Mouse (Mus musculus) spleen, postnatal 10 days (tissue): ENCODE measurements around the gene Gm19684.
"Not testable (repeated sequence)": the region's sequence is repeated elsewhere in the genome, so short reads cannot be mapped to it uniquely, and the experiment has no call there.

Experiments used
- DNase-seq, 2 experiments: peaks; one replicate each; pipeline ENCODE4 v3.0.0; 2021 to 2022; ENCODE audit warnings: low spot score in 2 of 2

The Gm19684 gene

DNA sequence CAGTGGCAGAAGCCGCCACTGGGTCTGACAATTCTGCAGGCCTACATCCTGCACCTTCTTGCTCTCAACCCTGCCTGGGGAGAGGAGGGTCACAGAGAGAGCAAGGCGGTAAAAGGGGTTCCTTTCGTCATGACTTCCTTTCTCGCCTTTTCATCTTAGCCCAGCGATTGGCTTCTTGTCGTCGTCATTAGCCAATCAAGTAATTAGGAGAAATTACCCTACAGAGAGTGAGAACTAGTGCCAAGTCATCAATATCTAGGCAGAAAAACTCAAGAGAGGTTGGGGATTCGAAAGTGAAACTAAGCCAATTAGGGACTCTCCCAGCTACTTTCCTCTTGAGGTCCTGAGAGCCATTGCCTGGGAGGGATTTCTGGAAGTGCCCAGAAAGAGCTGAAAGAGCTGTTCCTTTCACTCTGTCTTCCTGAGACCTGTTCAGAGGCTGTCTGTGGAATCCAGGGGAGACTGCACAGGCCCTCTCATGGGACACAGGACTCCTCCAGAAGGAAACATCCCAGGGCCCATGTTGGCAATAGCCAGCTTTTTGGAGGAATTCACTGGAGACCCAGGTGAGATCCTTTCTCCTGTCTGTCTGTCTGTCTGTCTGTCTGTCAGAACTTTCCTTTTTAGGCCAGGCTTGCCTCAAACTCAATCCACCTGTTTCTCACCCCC is at the start of gene Gm19684:
Gm19684 (plus strand) TSS at position 327 of the 669 bp plus-strand sequence.
- DNase-seq = peak; percentile 32 to 59

DNA sequence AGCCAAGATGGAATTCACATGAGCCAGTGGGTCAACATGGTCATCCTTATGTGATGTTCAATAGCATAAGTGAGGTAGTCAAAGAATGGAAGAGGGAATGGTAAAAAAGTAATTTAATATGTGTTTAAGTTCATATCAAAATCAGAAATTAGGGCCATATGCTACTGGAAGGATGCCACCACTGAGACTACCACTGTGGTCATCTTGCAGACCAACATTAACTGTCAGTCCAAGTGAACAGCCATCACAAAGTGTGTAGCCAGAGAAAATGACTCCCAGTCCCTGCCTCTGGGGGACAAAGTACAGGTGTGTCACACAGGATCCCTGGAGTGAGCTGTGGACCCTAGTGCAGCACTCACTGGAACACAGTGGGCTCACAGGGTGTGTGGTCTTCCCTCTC is 39.6 kb upstream of the Gm19684 start:
- not testable (repeated sequence) for DNase-seq

DNA sequence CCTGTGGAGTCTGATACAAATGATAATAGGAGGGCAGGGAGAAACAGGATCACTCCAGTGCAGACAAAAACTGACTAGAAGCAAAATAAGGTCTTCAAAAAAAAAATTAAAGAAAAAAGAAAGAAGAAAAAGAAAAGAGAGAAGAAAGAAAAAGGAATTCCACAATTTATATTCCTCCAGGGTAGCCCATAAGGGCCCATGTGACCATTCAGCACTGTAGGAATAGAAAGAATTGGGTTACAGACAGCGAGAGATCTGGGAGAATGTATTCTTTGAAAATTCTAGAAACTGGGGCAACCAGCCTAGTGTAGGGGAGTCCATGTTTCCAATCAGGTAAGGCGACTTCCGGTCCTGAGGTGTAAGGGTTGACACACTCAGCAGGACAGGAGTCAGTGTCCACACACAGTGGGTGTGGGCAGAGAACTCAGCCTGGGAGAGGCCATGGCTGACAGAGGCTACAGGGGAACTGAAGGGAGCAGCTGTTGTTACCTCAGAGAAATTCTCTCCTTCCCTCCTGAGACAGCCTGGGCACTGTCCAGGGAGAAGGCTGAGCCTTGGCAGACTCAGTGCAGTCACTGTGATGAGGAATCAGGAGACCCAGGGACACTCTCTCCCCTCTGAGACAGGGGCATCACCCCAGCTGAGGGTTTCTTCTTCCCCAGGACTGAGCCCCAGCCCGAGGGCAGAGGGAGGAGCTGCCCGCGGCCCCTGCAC is 38.8 kb upstream of the Gm19684 start:
- DNase-seq = not testable (repeated sequence)

DNA sequence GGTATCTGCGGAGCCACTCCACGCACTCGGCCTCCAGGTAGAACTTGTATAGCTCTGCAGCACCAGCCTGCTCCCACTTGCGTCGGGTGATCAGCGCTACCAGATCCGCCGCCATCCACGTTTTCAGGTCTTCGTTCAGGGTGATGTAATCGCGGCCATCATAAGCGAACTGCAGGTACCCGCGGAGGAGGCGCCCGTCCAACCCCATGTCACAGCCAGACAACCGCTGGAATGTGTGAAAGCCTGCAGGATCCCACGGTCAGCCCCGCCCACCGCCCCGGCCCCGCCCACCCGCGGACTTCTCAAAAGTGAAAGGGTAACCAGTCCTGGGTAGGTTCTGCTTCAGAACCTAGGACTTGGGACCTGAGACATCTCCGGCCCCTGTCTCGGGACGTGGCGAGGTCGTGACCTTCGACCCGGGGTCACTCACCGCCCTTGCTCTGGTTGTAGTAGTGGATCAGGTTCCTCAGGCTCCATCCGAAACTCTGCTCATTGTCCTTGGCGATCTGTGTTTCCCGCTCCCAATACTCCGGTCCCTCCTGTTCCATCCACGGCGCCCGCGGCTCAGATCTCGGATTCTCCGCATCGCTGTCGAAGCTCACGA is 38.1 kb upstream of the Gm19684 start:
- peak in 1 of 2 experiments; percentile 23 for DNase-seq

DNA sequence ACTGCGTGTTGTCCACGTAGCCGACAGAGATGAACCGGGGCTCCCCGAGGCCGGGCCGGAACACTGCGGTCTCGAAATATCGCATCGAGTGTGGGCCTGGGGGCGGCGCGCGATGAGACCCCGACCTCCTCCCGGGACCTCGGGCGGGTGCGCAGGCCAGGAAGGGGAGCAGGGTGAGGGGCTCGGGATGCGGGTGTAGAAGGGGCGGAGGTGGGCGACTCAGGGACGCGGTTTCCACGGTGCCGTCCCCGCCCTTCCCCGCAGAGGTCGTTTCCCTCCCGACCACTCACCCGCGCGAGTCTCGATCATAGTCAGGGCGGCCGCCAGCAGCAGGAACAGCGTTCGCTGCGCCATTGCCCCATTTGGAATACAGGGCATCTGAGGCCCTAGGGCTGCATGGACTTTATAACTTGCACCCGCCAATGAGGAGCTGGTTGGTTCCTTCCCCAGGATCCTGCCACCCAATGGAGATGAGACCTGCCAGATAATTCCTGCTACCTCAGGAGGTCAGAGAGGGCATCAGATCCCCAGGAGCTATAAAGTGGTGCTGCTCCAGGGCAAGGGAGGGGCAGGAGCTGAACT is 37.5 kb upstream of the Gm19684 start:
- DNase-seq = peak in 1 of 2 experiments; percentile 34

DNA sequence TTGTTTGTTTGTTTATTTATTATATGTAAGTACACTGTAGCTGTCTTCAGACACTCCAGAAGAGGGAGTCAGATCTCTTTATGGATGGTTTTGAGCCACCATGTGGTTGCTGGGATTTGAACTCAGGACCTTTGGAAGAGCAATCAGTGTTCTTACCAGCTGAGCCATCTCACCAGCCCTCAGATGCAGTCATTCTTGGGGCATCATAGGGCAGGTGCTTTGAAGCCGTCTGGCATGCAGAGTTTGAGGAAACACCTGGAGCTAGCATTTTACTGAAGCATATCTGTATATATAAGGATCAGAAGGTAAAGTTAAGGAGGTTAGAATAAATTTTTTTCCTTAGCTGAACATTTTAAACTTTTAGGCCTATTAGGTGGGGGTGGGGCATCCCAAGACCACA is 35.5 kb upstream of the Gm19684 start:
- DNase-seq = not testable (repeated sequence)

DNA sequence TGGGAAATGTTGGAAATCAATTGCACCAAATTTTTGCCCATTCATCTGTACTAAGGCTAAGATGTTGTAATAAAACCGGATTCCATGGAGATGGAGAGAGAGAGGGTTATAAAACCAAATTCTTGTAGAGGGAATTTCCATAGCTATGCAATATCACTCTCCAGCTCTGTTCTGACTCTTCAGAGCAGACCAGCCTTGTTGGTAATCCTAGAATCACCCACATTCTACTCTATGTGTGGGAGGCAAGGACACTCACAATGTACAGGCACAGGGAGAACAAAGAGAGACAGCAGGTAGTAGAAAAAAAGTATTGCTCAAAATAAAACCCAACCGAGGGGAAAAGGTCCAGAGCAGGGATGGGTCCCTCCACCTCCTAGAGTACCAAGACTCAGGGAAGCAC is 29.5 kb upstream of the Gm19684 start:
- DNase-seq = not testable (repeated sequence)

DNA sequence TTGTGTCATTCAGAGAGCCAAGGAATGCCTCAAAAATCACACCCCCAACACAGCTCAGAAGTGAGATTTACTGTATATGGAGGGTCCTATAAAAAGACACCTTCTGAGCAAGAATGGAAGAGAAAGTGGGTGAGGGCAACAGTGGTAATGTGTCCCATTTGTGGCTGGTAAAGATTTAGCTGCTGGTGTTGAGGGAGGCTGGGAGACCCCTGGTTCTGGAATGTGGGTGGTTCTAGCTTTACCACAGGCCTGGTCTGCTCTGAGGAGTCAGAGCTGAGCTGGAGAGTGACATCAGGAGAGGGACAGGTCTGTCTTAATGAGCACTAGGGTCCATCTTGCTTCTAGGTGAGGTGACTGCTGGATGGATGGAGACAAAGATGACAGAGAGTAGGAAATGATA is 29.0 kb upstream of the Gm19684 start:
- not testable (repeated sequence) for DNase-seq

DNA sequence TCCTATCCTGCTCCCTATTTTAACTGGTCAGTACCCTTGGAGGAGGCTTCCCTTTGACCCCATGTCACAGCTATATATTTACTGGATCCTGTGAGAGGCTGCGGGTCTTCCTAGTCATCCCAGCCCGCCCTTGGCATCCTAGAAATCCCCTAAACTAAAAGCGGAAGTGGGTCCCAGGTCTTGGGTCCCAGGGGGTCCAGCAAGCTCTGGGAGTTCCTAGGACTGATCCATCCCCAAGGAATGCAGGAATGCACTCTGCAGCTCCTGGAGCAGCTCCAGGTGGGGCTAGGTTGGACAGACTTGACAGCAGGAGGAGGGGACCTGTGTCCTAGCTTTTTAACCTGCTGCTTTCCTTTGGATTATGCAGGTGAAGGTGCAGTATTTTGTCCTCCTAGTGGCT is 27.5 kb upstream of the Gm19684 start:
- no peak for DNase-seq

DNA sequence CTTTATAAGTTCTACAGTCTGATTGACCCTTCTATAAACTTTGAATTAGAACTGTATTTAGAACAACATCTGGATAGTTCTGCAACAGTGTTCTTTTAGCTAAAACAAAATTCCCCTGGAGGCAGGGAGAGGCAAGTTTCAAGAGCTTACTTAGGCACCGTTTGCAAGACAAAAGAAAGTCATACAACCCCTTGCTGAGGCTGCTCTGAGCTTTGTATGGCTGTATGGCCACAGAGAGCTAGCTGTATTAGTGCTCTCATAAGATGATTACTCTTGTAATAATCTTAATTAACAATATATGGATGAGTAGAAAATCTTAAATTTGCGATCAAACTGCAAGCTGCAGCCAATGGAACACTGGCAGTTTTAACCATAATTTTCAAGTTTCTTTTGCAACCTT is 21.9 kb upstream of the Gm19684 start:
- DNase-seq = not testable (repeated sequence)

DNA sequence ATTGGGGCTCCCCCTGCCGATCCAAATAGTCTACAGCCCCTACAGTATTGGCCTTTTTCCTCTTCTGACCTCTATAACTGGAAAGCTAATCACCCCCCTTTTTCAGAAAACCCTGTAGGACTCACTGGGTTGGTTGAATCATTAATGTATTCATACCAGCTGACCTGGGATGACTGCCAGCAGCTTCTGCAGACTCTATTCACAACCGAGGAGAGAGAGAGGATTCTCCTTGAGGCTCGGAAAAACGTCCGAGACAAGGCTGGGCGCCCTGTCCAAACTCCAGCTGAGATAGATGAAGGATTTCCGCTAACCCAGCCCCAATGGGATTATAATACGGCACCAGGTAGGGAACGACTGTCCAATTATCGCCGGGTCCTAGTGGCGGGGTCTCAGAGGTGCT is 19.4 kb upstream of the Gm19684 start:
- not testable (repeated sequence) for DNase-seq

DNA sequence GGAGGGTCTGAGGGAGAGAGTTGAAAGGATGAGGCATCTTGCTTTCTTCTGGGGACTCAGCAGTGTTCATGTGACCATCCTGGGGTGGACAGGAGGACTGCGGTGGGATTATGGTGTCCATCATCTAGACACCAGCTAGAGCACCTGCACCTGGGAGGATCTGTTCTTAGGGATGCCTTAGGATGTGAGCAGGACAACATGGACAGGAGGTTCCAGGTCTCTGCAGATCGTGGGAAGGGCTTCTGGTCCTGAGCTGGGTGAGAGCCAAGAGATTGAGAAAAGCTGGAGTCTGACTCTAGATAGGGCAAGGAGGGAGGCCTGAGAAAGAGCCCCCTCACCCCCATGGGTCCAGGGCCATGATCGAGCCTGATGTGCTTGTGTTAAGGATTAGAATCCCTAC is 11.3 kb upstream of the Gm19684 start:
- not testable (repeated sequence) for DNase-seq

DNA sequence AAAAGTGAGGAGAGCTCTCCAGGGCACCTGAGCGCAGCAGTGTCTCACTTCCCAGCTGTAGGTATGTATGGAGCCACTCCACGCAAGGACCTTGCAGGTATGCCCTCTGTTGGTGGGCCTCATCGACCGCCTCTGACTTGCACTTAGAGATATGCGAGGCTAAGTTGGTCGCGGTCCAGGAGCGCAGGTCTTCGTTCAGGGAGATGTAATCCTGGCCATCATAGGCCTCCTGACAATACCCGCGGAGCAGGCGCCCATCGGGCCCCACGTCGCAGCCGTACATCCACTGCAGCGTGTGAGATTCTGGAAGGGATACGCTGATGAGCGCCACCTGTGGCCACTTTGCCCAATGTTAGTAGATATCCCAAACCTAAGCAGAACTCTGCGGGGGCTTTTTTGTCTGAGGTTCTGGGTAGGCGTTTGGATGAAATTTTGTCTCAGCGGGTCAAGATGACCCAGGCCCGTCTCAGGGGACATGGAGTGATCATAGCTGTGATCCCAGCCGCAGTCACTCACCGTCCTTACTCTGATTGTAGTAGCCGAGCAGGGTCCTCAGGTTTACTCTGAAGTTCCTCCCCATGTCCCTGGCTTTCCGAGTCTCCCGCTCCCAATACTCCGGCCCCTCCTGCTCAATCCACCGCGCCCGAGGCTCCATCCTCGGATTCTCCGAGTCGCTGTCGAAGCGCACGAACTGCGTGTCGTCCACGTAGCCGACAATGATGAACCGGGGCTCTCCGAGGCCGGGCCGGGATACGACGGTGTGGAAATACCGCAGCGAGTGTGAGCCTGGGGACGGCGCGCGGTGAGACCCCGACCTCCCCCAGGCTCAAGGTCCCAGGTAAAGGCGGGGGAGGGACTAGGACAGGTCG is 10.6 kb upstream of the Gm19684 start:
- peak; percentile 22 to 30 for DNase-seq

DNA sequence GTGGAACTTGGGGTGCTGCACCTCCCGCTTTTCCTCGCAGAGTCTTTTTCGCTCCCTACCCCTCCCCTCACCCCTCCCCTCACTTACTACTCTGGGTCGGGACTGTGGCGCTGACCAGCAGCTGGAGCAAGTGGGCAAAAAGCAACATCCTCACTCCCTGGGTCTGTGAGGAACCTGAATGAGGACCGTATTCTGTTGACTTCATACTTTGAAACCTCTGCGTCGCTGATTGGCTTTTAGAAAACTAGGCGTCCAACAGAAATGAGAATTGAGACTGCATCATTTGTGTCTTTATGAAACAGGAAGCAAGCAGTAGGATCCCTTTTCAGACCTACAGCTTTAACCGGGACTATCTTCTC is 10.0 kb upstream of the Gm19684 start:
- DNase-seq = peak in 1 of 2 experiments; percentile 28

DNA sequence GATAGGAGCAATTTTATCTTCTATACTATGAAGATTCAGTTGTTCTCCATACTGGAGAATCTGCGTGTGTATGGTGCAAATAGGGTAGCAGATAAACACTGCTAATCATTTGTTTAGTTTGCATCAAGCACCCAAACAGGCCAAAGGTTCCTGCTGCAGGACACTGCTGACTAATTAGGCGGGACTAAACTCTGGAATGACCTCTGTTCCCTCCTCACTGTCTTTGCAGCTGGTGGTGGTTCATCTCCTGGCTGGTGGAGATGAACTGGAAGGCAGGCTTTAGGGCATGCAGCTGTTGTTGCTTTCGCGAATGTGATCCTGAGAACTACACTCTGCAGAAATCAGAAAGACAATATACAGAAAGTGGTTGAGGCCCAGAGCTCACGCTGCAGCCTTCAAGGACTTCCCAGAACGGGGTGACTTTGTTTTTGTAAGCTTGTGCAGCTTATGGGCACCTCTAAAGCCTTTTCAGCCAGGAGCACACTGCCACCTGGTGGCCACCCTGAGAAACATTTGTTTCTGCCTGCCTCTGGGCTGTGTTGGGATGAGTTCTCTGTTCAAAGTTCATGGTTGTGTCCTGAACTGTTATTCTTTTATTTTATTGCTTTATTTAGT is 7.4 kb upstream of the Gm19684 start:
- peak in 1 of 2 experiments; percentile 65 for DNase-seq

DNA sequence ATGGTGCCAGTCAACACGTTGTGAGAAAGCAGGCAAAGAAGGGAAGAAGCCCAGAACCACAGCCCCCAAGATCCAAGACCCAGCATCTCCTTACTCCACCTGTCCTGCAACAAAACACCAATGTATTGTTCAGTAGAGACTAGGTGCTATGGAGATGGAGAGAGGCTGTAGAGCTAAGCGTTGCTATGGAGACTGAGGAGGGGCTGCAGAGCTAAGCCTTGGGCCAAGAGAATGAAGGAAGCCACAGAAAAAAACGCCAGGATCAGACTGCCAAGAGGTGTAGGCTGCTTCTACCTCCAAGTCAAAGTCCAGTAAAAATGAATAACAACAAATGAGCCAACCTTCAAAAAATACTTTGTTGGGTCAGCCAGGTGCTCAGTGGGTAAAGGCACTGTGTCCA is 4.9 kb upstream of the Gm19684 start:
- DNase-seq = not testable (repeated sequence)

DNA sequence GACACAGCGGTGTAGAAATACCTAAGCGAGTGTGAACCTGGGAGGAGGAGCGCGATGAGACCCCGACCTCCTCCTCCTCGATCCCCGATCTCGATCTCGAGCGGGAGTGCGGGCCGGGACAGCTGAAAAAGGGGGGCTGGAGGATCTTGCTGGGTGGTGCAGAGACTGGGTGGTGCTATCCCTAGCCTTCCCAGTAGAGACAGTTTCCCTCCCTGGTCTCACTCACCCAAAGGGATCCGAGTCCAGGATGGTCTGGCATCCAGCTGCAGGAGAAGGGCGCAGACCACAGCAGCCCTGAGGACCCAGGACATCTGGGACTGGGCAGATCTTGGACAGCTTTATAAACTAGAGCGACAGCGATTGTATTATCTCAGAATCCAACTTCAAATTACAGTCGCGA is 639 bp upstream of the Gm19684 start:
- peak in 1 of 2 experiments; percentile 9 for DNase-seq

DNA sequence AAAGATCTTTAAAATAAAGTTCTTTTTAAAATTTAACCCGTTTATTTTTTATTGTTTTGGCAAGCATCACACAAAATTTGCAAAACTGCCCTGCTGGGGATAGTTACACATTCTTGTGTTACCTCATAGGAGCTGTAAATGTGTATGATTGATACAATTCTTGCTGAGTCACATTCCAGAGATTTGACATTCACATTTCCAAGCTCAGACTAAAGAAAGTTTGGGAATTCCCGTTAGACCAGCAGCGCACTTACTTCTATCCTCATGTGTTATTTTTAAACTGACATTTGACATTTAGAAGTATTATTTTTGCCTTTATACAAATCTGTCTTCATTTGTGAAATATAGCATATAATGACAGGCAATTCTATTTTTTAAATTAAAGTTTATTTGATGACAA is 2.6 kb downstream of the Gm19684 start:
- DNase-seq = not testable (repeated sequence)

DNA sequence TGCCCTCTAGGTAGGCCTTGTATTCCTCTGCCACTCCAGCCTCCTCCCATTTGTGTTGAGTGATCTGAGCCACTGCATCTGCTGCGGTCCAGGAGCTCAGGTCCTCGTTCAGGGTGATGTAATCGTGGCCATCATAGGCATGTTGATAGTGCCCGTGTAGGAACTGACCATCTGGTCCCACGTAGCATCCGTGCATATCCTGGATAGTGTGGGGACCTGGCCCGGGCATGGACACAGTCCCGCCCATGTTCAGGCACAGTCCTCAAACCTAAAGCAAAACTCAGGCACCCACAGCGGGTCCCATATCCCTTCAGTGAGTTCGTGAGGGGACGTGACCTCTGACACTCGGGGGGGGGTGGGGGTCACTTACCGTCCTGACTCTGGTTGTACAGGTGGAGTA is 7.0 kb downstream of the Gm19684 start:
- not testable (repeated sequence) for DNase-seq

DNA sequence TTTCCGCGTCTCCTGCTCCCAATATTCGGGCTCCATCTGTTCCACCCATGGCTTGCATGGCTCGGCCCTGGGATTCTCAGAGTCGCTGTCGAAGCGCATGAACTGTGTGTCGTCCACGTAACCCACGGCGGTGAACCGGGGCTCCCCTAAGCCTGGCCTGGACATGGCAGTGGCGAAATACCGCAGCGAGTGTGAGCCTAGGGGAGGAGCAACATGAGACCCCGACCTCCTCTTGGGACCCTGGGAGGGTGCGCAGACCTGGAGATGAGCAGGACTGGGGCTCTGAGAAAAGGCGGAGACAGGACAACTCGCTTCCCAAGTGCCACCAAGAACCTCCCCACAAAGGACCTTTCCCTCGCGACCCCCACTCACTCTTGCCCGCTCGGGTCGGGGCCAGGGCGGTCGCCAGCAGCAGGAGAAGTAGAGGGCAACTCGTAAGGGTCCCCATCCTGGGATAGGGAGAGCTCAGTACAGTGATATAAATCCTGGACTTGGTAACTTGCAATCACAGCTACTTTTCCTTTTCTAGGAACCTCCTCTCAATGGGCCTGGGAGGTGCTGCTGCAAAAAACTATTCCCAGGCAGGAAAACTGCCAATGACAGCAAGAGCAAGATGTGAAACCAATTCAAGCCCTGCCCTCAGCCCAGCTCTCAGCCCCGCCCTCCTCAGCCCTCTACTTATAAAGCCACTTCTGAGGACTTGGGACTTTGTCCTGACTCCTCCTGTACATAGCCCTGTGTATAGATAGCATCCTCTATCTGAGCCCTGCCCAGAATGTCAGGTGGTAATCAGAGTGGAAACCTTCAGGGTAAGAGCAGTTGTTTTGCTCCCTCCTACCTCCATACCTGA is 7.7 kb downstream of the Gm19684 start, which contains the start of gene Gm7030:
Gm7030 (minus strand) TSS at position 458 of the 850 bp plus-strand sequence.
- not testable (repeated sequence) for DNase-seq
